Mouse (Mus musculus) brown adipose tissue, adult 24 weeks (tissue): ENCODE measurements around the gene 1700067P10Rik. TPM values are rescaled to one million over a fixed set of nuclear protein-coding genes. Genes with fewer than 3 reads are reported as not detected.

ENCODE experiments used
- H3K27ac ChIP-seq: fragments of 200-500 bp; replicated peaks from 2 replicates; pipeline ENCODE4 v1.5.1; 2012; ENCODE audit warnings: low read depth, mild to moderate bottlenecking, low read length
- H3K4me1 ChIP-seq: fragments of 200-500 bp; 2 replicates; pipeline ENCODE4 v1.6.1; 2012; ENCODE audit warnings: low read length, mixed read lengths; ENCODE audit not compliant: control insufficient read depth, insufficient read depth, insufficient read length
- H3K4me3 ChIP-seq: fragments of 200-500 bp; 2 replicates; pipeline ENCODE4 v1.5.1; 2012; ENCODE audit warnings: low read depth, mild to moderate bottlenecking, low read length, moderate library complexity; ENCODE audit not compliant: insufficient read depth
- polyA plus RNA-seq: library from polyadenylated mRNA; stranded (reverse); fragments of >200 nt; gene quantifications from 2 replicates; pipeline ENCODE4 v1.2.4, GENCODE M21; 2012; ENCODE audit not compliant: missing spikeins, insufficient read depth, insufficient read length

Gene 1700067P10Rik
- polyA plus RNA-seq, 1 experiment = not detected

- no peak overlapping the region for H3K27ac ChIP-seq
- no peaks in the 10 kb centered on the region for H3K4me1 ChIP-seq
- H3K4me3 ChIP-seq = no peak overlapping the region
Observed at GRCm38 (mm10) chr17:48080626-48081025, 8.5 kb upstream of the 1700067P10Rik start.

- no peaks in the 10 kb centered on the region for H3K4me1 ChIP-seq
- no peak overlapping the region for H3K4me3 ChIP-seq
- H3K27ac ChIP-seq = no peak overlapping the region
Observed at GRCm38 (mm10) chr17:48089446-48089845, 327 bp downstream of the 1700067P10Rik start.

GRCm38 (mm10) chr17:48090305-48090704 lies 1.2 kb downstream of the 1700067P10Rik start:
- H3K4me3 ChIP-seq = no peak overlapping the region
- H3K27ac ChIP-seq = no peak overlapping the region
- no peaks in the 10 kb centered on the region for H3K4me1 ChIP-seq

- peaks cover 2% of the 10 kb centered on the region; the same call in 1 of the 2 replicates for H3K4me1 ChIP-seq
- no peak overlapping the region for H3K27ac ChIP-seq
- H3K4me3 ChIP-seq = no peak overlapping the region
Observed at GRCm38 (mm10) chr17:48093286-48093817, 4.2 kb downstream of the 1700067P10Rik start.

- no peak overlapping the region for H3K4me3 ChIP-seq
- H3K4me1 ChIP-seq = peaks cover 2% of the 10 kb centered on the region; the same call in 1 of the 2 replicates
- no peak overlapping the region for H3K27ac ChIP-seq
Observed at GRCm38 (mm10) chr17:48094820-48095680, 5.9 kb downstream of the 1700067P10Rik start.

- Histone ChIP-seq H3K4me1 (peaks cover 2% of the 10 kb centered on the region; the same call in 1 of the 2 replicates), H3K4me3 (no peak overlapping the region), H3K27ac (no peak overlapping the region)
Observed at GRCm38 (mm10) chr17:48095718-48096121, 6.6 kb downstream of the 1700067P10Rik start.

GRCm38 (mm10) chr17:48096321-48096720 lies 7.2 kb downstream of the 1700067P10Rik start:
- Histone ChIP-seq H3K27ac (no peak overlapping the region), H3K4me3 (no peak overlapping the region), H3K4me1 (peaks cover 2% of the 10 kb centered on the region; the same call in 1 of the 2 replicates)

GRCm38 (mm10) chr17:48097011-48097742 lies 8.1 kb downstream of the 1700067P10Rik start:
- no peak overlapping the region for H3K4me3 ChIP-seq
- H3K4me1 ChIP-seq = peaks cover 2% of the 10 kb centered on the region; the same call in 1 of the 2 replicates
- no peak overlapping the region for H3K27ac ChIP-seq

GRCm38 (mm10) chr17:48097743-48098527 lies 8.8 kb downstream of the 1700067P10Rik start:
- Histone ChIP-seq H3K4me3 (no peak overlapping the region), H3K4me1 (peaks cover 2% of the 10 kb centered on the region; the same call in 1 of the 2 replicates), H3K27ac (no peak overlapping the region)

- H3K4me3 ChIP-seq = no peak overlapping the region
- no peak overlapping the region for H3K27ac ChIP-seq
- H3K4me1 ChIP-seq = peaks cover 2% of the 10 kb centered on the region; the same call in 1 of the 2 replicates
Observed at GRCm38 (mm10) chr17:48098528-48098890, 9.4 kb downstream of the 1700067P10Rik start.

GRCm38 (mm10) chr17:48099312-48099711 lies 10.2 kb downstream of the 1700067P10Rik start:
- Histone ChIP-seq H3K27ac (no peak overlapping the region), H3K4me3 (no peak overlapping the region), H3K4me1 (peaks cover 2% of the 10 kb centered on the region; the same call in 1 of the 2 replicates)

GRCm38 (mm10) chr17:48100441-48101417 lies 11.6 kb downstream of the 1700067P10Rik start:
- Histone ChIP-seq H3K4me3 (no peak overlapping the region), H3K27ac (no peak overlapping the region), H3K4me1 (peaks cover 2% of the 10 kb centered on the region; the same call in 1 of the 2 replicates)

GRCm38 (mm10) chr17:48107333-48107732 lies 18.2 kb downstream of the 1700067P10Rik start:
- Histone ChIP-seq H3K27ac (no peak overlapping the region), H3K4me1 (no peaks in the 10 kb centered on the region), H3K4me3 (no peak overlapping the region)

GRCm38 (mm10) chr17:48107862-48108261 lies 18.7 kb downstream of the 1700067P10Rik start:
- H3K4me3 ChIP-seq = no peak overlapping the region
- H3K27ac ChIP-seq = no peak overlapping the region
- no peaks in the 10 kb centered on the region for H3K4me1 ChIP-seq
